Mouse (Mus musculus): ENCODE results near the gene Ccdc83. TPM values are rescaled to one million over a fixed set of nuclear protein-coding genes. Genes with fewer than 3 reads are reported as not detected.
A peak's percentile ranks its signal among the peaks of the same experiment; 100 is the strongest.

Gene Ccdc83
- polyA plus RNA-seq, 1 experiment from 2014 or later, result not detected

- no peak overlapping the region for H3K4me3 ChIP-seq
- no peak for ATAC-seq (ENCODE audit: low read depth)
- H3K36me3 ChIP-seq, result no peaks in the 10 kb centered on the region
- no peak overlapping the region for H3K9ac ChIP-seq
- no peak overlapping the region for H3K4me2 ChIP-seq
- no peaks in the 10 kb centered on the region for H3K9me3 ChIP-seq
- H3K27me3 ChIP-seq, result no peaks in the 10 kb centered on the region
- H3K4me1 ChIP-seq (replicated peaks), result no peaks in the 10 kb centered on the region
- WGBS, result 80% methylated on average over 11 of the region's 11 CpGs
- H3K27ac ChIP-seq (replicated peaks), result no peak overlapping the region
These were observed 16.4 kb upstream of the Ccdc83 start for GRCm38 (mm10) chr7:90281759-90282546.

- no peaks in the 10 kb centered on the region for H3K36me3 ChIP-seq
- 72% methylated on average over 8 of the region's 8 CpGs for WGBS
- H3K9ac ChIP-seq, result no peak overlapping the region
- no peak for ATAC-seq (ENCODE audit: low read depth)
- no peak overlapping the region for H3K4me2 ChIP-seq
- H3K4me1 ChIP-seq (replicated peaks), result no peaks in the 10 kb centered on the region
- H3K4me3 ChIP-seq, result no peak overlapping the region
- no peaks in the 10 kb centered on the region for H3K27me3 ChIP-seq
- no peak overlapping the region for H3K27ac ChIP-seq (replicated peaks)
- H3K9me3 ChIP-seq, result no peaks in the 10 kb centered on the region
These were observed 15.3 kb upstream of the Ccdc83 start for GRCm38 (mm10) chr7:90280878-90281277.

GRCm38 (mm10) chr7:90280274-90280875, 14.8 kb upstream of the Ccdc83 start:
- H3K4me2 ChIP-seq, result no peak overlapping the region
- H3K9ac ChIP-seq, result no peak overlapping the region
- H3K27me3 ChIP-seq, result no peaks in the 10 kb centered on the region
- ATAC-seq (ENCODE audit: low read depth), result no peak; the same call in 1 of the 2 replicates
- H3K27ac ChIP-seq (replicated peaks), result no peak overlapping the region
- no peaks in the 10 kb centered on the region for H3K36me3 ChIP-seq
- no peaks in the 10 kb centered on the region for H3K9me3 ChIP-seq
- 69% methylated on average over 11 of the region's 11 CpGs for WGBS
- no peaks in the 10 kb centered on the region for H3K4me1 ChIP-seq (replicated peaks)
- H3K4me3 ChIP-seq, result no peak overlapping the region

- Histone ChIP-seq H3K36me3 (no peaks in the 10 kb centered on the region), H3K27me3 (no peaks in the 10 kb centered on the region), H3K4me1 (replicated peaks) (no peaks in the 10 kb centered on the region), H3K27ac (replicated peaks) (no peak overlapping the region), H3K9me3 (no peaks in the 10 kb centered on the region), H3K4me3 (no peak overlapping the region), H3K4me2 (no peak overlapping the region), H3K9ac (no peak overlapping the region)
- no peak for ATAC-seq (ENCODE audit: low read depth)
- WGBS, result 90% methylated on average over 4 of the region's 4 CpGs
These were observed 13.6 kb upstream of the Ccdc83 start for GRCm38 (mm10) chr7:90279136-90279535.

- no peaks in the 10 kb centered on the region for H3K36me3 ChIP-seq
These were observed 12.2 kb upstream of the Ccdc83 start for GRCm38 (mm10) chr7:90277769-90278168.

GRCm38 (mm10) chr7:90277246-90277645, 11.7 kb upstream of the Ccdc83 start:
- Histone ChIP-seq H3K27ac (replicated peaks) (no peak overlapping the region), H3K4me2 (no peak overlapping the region), H3K4me3 (no peak overlapping the region), H3K9me3 (no peaks in the 10 kb centered on the region), H3K36me3 (no peaks in the 10 kb centered on the region), H3K4me1 (replicated peaks) (no peaks in the 10 kb centered on the region), H3K27me3 (no peaks in the 10 kb centered on the region), H3K9ac (no peak overlapping the region)
- 76% methylated on average over 3 of the region's 3 CpGs for WGBS
- ATAC-seq (ENCODE audit: low read depth), result no peak

More at GRCm38 (mm10) chr7:90277769-90278168, 12.2 kb upstream of the Ccdc83 start:
- Histone ChIP-seq H3K9ac (no peak overlapping the region), H3K4me2 (no peak overlapping the region), H3K4me1 (replicated peaks) (no peaks in the 10 kb centered on the region), H3K4me3 (no peak overlapping the region), H3K27me3 (no peaks in the 10 kb centered on the region), H3K27ac (replicated peaks) (no peak overlapping the region), H3K9me3 (no peaks in the 10 kb centered on the region)
- WGBS, result 80% methylated on average over 4 of the region's 4 CpGs
- no peak for ATAC-seq (ENCODE audit: low read depth)

GRCm38 (mm10) chr7:90274561-90275100, 9.1 kb upstream of the Ccdc83 start:
- Histone ChIP-seq H3K27me3 (no peaks in the 10 kb centered on the region), H3K27ac (replicated peaks) (no peak overlapping the region), H3K4me3 (no peak overlapping the region), H3K4me2 (no peak overlapping the region), H3K9me3 (no peaks in the 10 kb centered on the region), H3K4me1 (replicated peaks) (no peaks in the 10 kb centered on the region), H3K9ac (no peak overlapping the region), H3K36me3 (no peaks in the 10 kb centered on the region)
- no peak for ATAC-seq (ENCODE audit: low read depth)
- WGBS, result 70% methylated on average over 11 of the region's 11 CpGs

- no peaks in the 10 kb centered on the region for H3K36me3 ChIP-seq
- no peaks in the 10 kb centered on the region for H3K27me3 ChIP-seq
- no peak overlapping the region for H3K4me2 ChIP-seq
- peaks cover 6% of the 10 kb centered on the region for H3K4me1 ChIP-seq (replicated peaks)
- WGBS, result 84% methylated on average over 3 of the region's 3 CpGs
- H3K27ac ChIP-seq (replicated peaks), result no peak overlapping the region
- ATAC-seq (ENCODE audit: low read depth), result no peak
- no peaks in the 10 kb centered on the region for H3K9me3 ChIP-seq
- no peak overlapping the region for H3K9ac ChIP-seq
- H3K4me3 ChIP-seq, result no peak overlapping the region
These were observed 4.6 kb upstream of the Ccdc83 start for GRCm38 (mm10) chr7:90270141-90270540.

- H3K27ac ChIP-seq (replicated peaks), result peak overlapping the region; percentile 82
- no peaks in the 10 kb centered on the region for H3K9me3 ChIP-seq
- peak overlapping the region; percentile 37 for H3K4me2 ChIP-seq
- H3K36me3 ChIP-seq, result no peaks in the 10 kb centered on the region
- no peaks in the 10 kb centered on the region for H3K27me3 ChIP-seq
- peaks cover 26% of the 10 kb centered on the region for H3K4me1 ChIP-seq (replicated peaks)
- peak; percentile 74 for ATAC-seq (ENCODE audit: low read depth)
- H3K4me3 ChIP-seq, result no peak overlapping the region
- 15% methylated on average over 7 of the region's 7 CpGs for WGBS
- H3K9ac ChIP-seq, result peak overlapping the region; percentile 34; the same call in 1 of the 2 replicates
These were observed 3.5 kb downstream of the Ccdc83 start for GRCm38 (mm10) chr7:90261902-90262599.

GRCm38 (mm10) chr7:90259899-90260298, 5.7 kb downstream of the Ccdc83 start:
- no peak overlapping the region for H3K4me2 ChIP-seq
- H3K36me3 ChIP-seq, result no peaks in the 10 kb centered on the region
- no peak for ATAC-seq (ENCODE audit: low read depth)
- no peaks in the 10 kb centered on the region for H3K27me3 ChIP-seq
- H3K4me1 ChIP-seq (replicated peaks), result peaks cover 19% of the 10 kb centered on the region
- H3K9me3 ChIP-seq, result no peaks in the 10 kb centered on the region
- no peak overlapping the region for H3K27ac ChIP-seq (replicated peaks)
- H3K9ac ChIP-seq, result no peak overlapping the region
- no peak overlapping the region for H3K4me3 ChIP-seq
- 81% methylated on average over 2 of the region's 2 CpGs for WGBS

- Histone ChIP-seq H3K27me3 (no peaks in the 10 kb centered on the region), H3K4me2 (no peak overlapping the region), H3K9me3 (no peaks in the 10 kb centered on the region), H3K4me1 (replicated peaks) (peaks cover 19% of the 10 kb centered on the region), H3K9ac (no peak overlapping the region), H3K4me3 (no peak overlapping the region), H3K27ac (replicated peaks) (no peak overlapping the region), H3K36me3 (no peaks in the 10 kb centered on the region)
- no peak for ATAC-seq (ENCODE audit: low read depth)
- WGBS, result 93% methylated on average over 2 of the region's 2 CpGs
These were observed 6.9 kb downstream of the Ccdc83 start for GRCm38 (mm10) chr7:90258701-90259100.

- Histone ChIP-seq H3K4me3 (no peak overlapping the region), H3K4me1 (replicated peaks) (no peaks in the 10 kb centered on the region), H3K9me3 (no peaks in the 10 kb centered on the region), H3K27ac (replicated peaks) (no peak overlapping the region), H3K36me3 (no peaks in the 10 kb centered on the region), H3K27me3 (no peaks in the 10 kb centered on the region), H3K9ac (no peak overlapping the region), H3K4me2 (no peak overlapping the region)
- no peak for ATAC-seq (ENCODE audit: low read depth)
- WGBS, result 78% methylated on average over 5 of the region's 5 CpGs
These were observed 12.6 kb downstream of the Ccdc83 start for GRCm38 (mm10) chr7:90252946-90253345.
